In genomic region chr1:172512962-172513361, GRCm38 (mm10) we compare ENCODE assay signal across 8 mouse cellular contexts. TPM values are rescaled to one million over a fixed set of nuclear protein-coding genes. Genes with fewer than 3 reads are reported as not detected.
A peak's percentile ranks its signal among the peaks of the same experiment; 100 is the strongest.
DNase-seq lines count a peak whose midpoint lies in the region; ATAC-seq and TF ChIP-seq lines count a peak whose summit lies in the region.

No protein-coding gene starts in this region.

- ATAC-seq in hindbrain, postnatal 0 days = peak; percentile 31; the same call in 1 of the 2 replicates
- ATAC-seq in liver, embryonic 12.5 days = peak; percentile 45

- intact Hi-C loops in gastrocnemius, postnatal 14 days (cut with DNase I; ENCODE audit: low total_unique reads) = no loop called here

- H3K9me3 ChIP-seq in hindbrain, postnatal 0 days (ENCODE audit: low read length) = no peaks in the 10 kb centered on the region
- peaks cover 7% of the 10 kb centered on the region for H3K9me3 ChIP-seq in liver, embryonic 12.5 days (replicated peaks)

- DNase-seq in retina, postnatal 1 day = peak; percentile 30
- DNase-seq in retina, embryonic 14.5 days (ENCODE audit: low spot score) = no peak
- DNase-seq in gastrocnemius, postnatal 14 days = peak; percentile 66
- DNase-seq in hindbrain, postnatal 0 days (ENCODE audit: low spot score) = no peak
- peak; percentile 80 to 83 for DNase-seq in monocyte, adult 2 months (ENCODE audit: low read depth in 1 of 2, low spot score in 2 of 2)
- peak; percentile 83 for DNase-seq in thymus, postnatal 14 days
- DNase-seq in right cerebral cortex, adult 2 months (ENCODE audit: low spot score in 2 of 2) = no peak

- no peaks in the 10 kb centered on the region; the same call in 1 of the 2 replicates for H3K36me3 ChIP-seq in hindbrain, postnatal 0 days (ENCODE audit: insufficient read depth, low read length)
- H3K36me3 ChIP-seq in liver, embryonic 12.5 days = peaks cover 11% of the 10 kb centered on the region

- no peaks in the 10 kb centered on the region; the same call in none of the 2 replicates for H3K4me1 ChIP-seq in hindbrain, postnatal 0 days (ENCODE audit: insufficient read depth, low read length)
- peaks cover 76% of the 10 kb centered on the region for H3K4me1 ChIP-seq in liver, embryonic 12.5 days

- no peak overlapping the region for H3K9ac ChIP-seq in hindbrain, postnatal 0 days (replicated peaks; ENCODE audit: low read length)
- H3K9ac ChIP-seq in liver, embryonic 12.5 days = peak overlapping the region; percentile 10; the same call in 1 of the 2 replicates

- peak; percentile 16; the same call in 1 of the 2 replicates for TF ChIP-seq CTCF in hindbrain, postnatal 0 days (IDR thresholded peaks at IDR 0.05; ENCODE audit: low read depth)

- no peaks in the 10 kb centered on the region for H3K27me3 ChIP-seq in hindbrain, postnatal 0 days (ENCODE audit: insufficient read depth, low read length)
- H3K27me3 ChIP-seq in liver, embryonic 12.5 days (replicated peaks) = no peaks in the 10 kb centered on the region

- H3K27ac ChIP-seq in hindbrain, postnatal 0 days = peak overlapping the region; percentile 13; the same call in 1 of the 2 replicates
- peak overlapping the region; percentile 71 for H3K27ac ChIP-seq in liver, embryonic 12.5 days

- H3K4me2 ChIP-seq in hindbrain, postnatal 0 days (ENCODE audit: low read depth, low read length) = no peak overlapping the region
- peak overlapping the region; percentile 57 for H3K4me2 ChIP-seq in liver, embryonic 12.5 days

- no peak overlapping the region for H3K4me3 ChIP-seq in hindbrain, postnatal 0 days (ENCODE audit: low read length)
- peak overlapping the region; percentile 20 for H3K4me3 ChIP-seq in liver, embryonic 12.5 days

- 37% methylated on average over 13 of the region's 13 CpGs for WGBS in hindbrain, postnatal 0 days
- WGBS in liver, embryonic 12.5 days (ENCODE audit: insufficient replicate concordance) = 5% methylated on average over 13 of the region's 13 CpGs

RNA-seq across cellular contexts. Expression of gene Cfap45, which starts 7.6 kb away (rescaled TPM):
- total RNA-seq in gastrocnemius, postnatal 14 days (2021) = under 1 TPM; 0.40 to 0.45 TPM
- 1.0 and 1.2 TPM in 2 replicates for total RNA-seq in hindbrain, postnatal 0 days (2014; rRNA removed)
- polyA plus RNA-seq in hindbrain, postnatal 0 days (2015; fragmentation: Nextera tagmentation; extraction: Ambion mirVana) = 3.7 and 4.5 TPM in 2 replicates
- polyA plus RNA-seq in liver, embryonic 12.5 days (2016; fragmentation: Nextera tagmentation; extraction: Ambion mirVana) = 0.55 and 0.79 TPM in 2 replicates

RNA-seq across cellular contexts. Expression of gene Tagln2, which starts 13.1 kb away (rescaled TPM):
- total RNA-seq in gastrocnemius, postnatal 14 days (2021) = 10 to 100 TPM; 60.4 to 61.2 TPM
- total RNA-seq in hindbrain, postnatal 0 days (2014; rRNA removed) = 45.1 and 70.2 TPM in 2 replicates
- polyA plus RNA-seq in hindbrain, postnatal 0 days (2015; fragmentation: Nextera tagmentation; extraction: Ambion mirVana) = 59.2 and 61.6 TPM in 2 replicates
- 177 and 178 TPM in 2 replicates for polyA plus RNA-seq in liver, embryonic 12.5 days (2016; fragmentation: Nextera tagmentation; extraction: Ambion mirVana)

RNA-seq across cellular contexts. Expression of gene Igsf9, which starts 31.4 kb away (rescaled TPM):
- under 1 TPM; 0.37 to 0.51 TPM for total RNA-seq in gastrocnemius, postnatal 14 days (2021)
- total RNA-seq in hindbrain, postnatal 0 days (2014; rRNA removed) = 17.9 and 33.0 TPM in 2 replicates
- 10.5 and 13.5 TPM in 2 replicates for polyA plus RNA-seq in hindbrain, postnatal 0 days (2015; fragmentation: Nextera tagmentation; extraction: Ambion mirVana)
- polyA plus RNA-seq in liver, embryonic 12.5 days (2016; fragmentation: Nextera tagmentation; extraction: Ambion mirVana) = 3.9 and 4.2 TPM in 2 replicates

RNA-seq across cellular contexts. Expression of gene Slamf9, which starts 37.8 kb away (rescaled TPM):
- total RNA-seq in gastrocnemius, postnatal 14 days (2021) = under 1 TPM; 0.33 to 0.57 TPM
- total RNA-seq in hindbrain, postnatal 0 days (2014; rRNA removed) = not detected in 2 replicates
- polyA plus RNA-seq in hindbrain, postnatal 0 days (2015; fragmentation: Nextera tagmentation; extraction: Ambion mirVana) = 0.39 and 0.49 TPM in 2 replicates
- polyA plus RNA-seq in liver, embryonic 12.5 days (2016; fragmentation: Nextera tagmentation; extraction: Ambion mirVana) = 1.1 and 1.3 TPM in 2 replicates

RNA-seq across cellular contexts. Expression of gene Vsig8, which starts 42.8 kb away (rescaled TPM):
- total RNA-seq in gastrocnemius, postnatal 14 days (2021) = not detected
- total RNA-seq in hindbrain, postnatal 0 days (2014; rRNA removed) = 1.9 and 2.9 TPM in 2 replicates
- polyA plus RNA-seq in hindbrain, postnatal 0 days (2015; fragmentation: Nextera tagmentation; extraction: Ambion mirVana) = 1.9 and 2.0 TPM in 2 replicates
- polyA plus RNA-seq in liver, embryonic 12.5 days (2016; fragmentation: Nextera tagmentation; extraction: Ambion mirVana) = not detected in 2 replicates

Comparison
In these comparisons a context has a peak if more than half of its experiments do, and no peak if none do; other contexts are left out.
1. DNase-seq: peak in retina, postnatal 1 day (single experiment), gastrocnemius, postnatal 14 days (single experiment), monocyte, adult 2 months (2 of 2) and thymus, postnatal 14 days (single experiment); none in retina, embryonic 14.5 days (single experiment), hindbrain, postnatal 0 days (single experiment) and right cerebral cortex, adult 2 months (0 of 2).
2. RNA of gene Igsf9, which starts 31.4 kb away (total RNA-seq): 17.9 to 33.0 TPM in hindbrain, postnatal 0 days; 0.37 to 0.51 TPM in gastrocnemius, postnatal 14 days; every median in the first group is over 10 times any median in the second.